Mouse (Mus musculus) liver, embryonic 14.5 days (tissue): ENCODE results near the gene Dis3l2.

Experiments used
- CTCF ChIP-seq: IDR thresholded peaks from 2 replicates; pipeline ENCODE4 v1.5.1; 2016; ENCODE audit warnings: antibody characterized with exemption, low read depth, control low read depth
- EP300 ChIP-seq: IDR thresholded peaks from 2 replicates; pipeline ENCODE4 v1.6.1; 2016; ENCODE audit warnings: antibody characterized with exemption, low read depth

- TF ChIP-seq EP300 (no peak), CTCF (no peak)
Observed at GRCm38 (mm10) chr1:86674385-86674784, 29.2 kb upstream of the Dis3l2 start.
